Mouse (Mus musculus) MEL (cell line): ENCODE results near the gene Cic. TPM values are rescaled to one million over a fixed set of nuclear protein-coding genes. Genes with fewer than 3 reads are reported as not detected.
A peak's percentile ranks its signal among the peaks of the same experiment; 100 is the strongest.

ENCODE experiments used
- DNase-seq: peaks from one replicate; pipeline ENCODE4 v3.0.0; 2011; ENCODE audit warnings: low read depth, low spot score
- H3K27ac ChIP-seq: 2 replicates; pipeline ENCODE4 v1.5.1; 2012; ENCODE audit warnings: low read depth, mild to moderate bottlenecking, control low read depth, low read length, moderate library complexity; ENCODE audit not compliant: control insufficient read depth
- H3K27me3 ChIP-seq, 2 experiments: fragments of 150-350 bp in 1 of 2; sonication (generic) in 1 of 2; 2 replicates each; pipeline ENCODE4 v1.6.1; 2012; ENCODE audit warnings: low read length in 2 of 2, mild to moderate bottlenecking in 2 of 2, improper control_type of control experiment in 1 of 2, moderate library complexity in 1 of 2; ENCODE audit not compliant: insufficient read depth in 2 of 2, control insufficient read depth in 1 of 2
- H3K36me3 ChIP-seq, 2 experiments: 2 replicates each; pipeline ENCODE4 v1.6.1; 2012 to 2014; ENCODE audit warnings: low read length in 2 of 2, improper control_type of control experiment in 1 of 2, inconsistent platforms in 1 of 2, mild to moderate bottlenecking in 1 of 2; ENCODE audit not compliant: insufficient read depth in 2 of 2, control insufficient read depth in 1 of 2
- H3K4me1 ChIP-seq, 2 experiments: fragments of 150-350 bp in 1 of 2; sonication (generic) in 1 of 2; 2 replicates each; pipeline ENCODE4 v1.6.1; 2012; ENCODE audit warnings: low read length in 2 of 2, improper control_type of control experiment in 1 of 2, mild to moderate bottlenecking in 1 of 2; ENCODE audit not compliant: insufficient read depth in 2 of 2, control insufficient read depth in 1 of 2
- H3K4me3 ChIP-seq, 2 experiments: fragments of 150-350 bp in 1 of 2; sonication (generic) in 1 of 2; 2 replicates each; pipeline ENCODE4 v1.5.1; 2012; ENCODE audit warnings: low read depth in 2 of 2, low read length in 2 of 2, mild to moderate bottlenecking in 2 of 2, moderate library complexity in 2 of 2, control low read depth in 1 of 2, improper control_type of control experiment in 1 of 2; ENCODE audit not compliant: control insufficient read depth in 1 of 2, insufficient read depth in 1 of 2
- H3K79me2 ChIP-seq: 2 replicates; pipeline ENCODE4 v1.6.1; 2012; ENCODE audit warnings: mild to moderate bottlenecking, low read length, moderate library complexity; ENCODE audit not compliant: control insufficient read depth, poor library complexity, insufficient read depth
- H3K9ac ChIP-seq: 2 replicates; pipeline ENCODE4 v1.6.1; 2012; ENCODE audit warnings: low read depth, mild to moderate bottlenecking, control low read depth, low read length, moderate library complexity; ENCODE audit not compliant: control insufficient read depth, poor library complexity, severe bottlenecking
- H3K9me3 ChIP-seq: fragments of 150-350 bp; sonication (generic); replicated peaks from 2 replicates; pipeline ENCODE4 v1.6.1; 2012; ENCODE audit warnings: mild to moderate bottlenecking, low read length, improper control_type of control experiment, moderate library complexity; ENCODE audit not compliant: insufficient read depth
- CHD2 ChIP-seq: IDR thresholded peaks from 2 replicates; pipeline ENCODE4 v1.6.1; 2011; ENCODE audit warnings: low read length, improper control_type of control experiment
- CTCF ChIP-seq, 3 experiments: IDR thresholded peaks in 2 of 3; conservative IDR thresholded peaks in 1 of 3; 2 replicates each; pipeline ENCODE4 v1.5.1; 2011 to 2012; ENCODE audit warnings: low read length in 3 of 3, low read depth in 2 of 3, mild to moderate bottlenecking in 2 of 3, improper control_type of control experiment in 1 of 3, inconsistent platforms in 1 of 3, mixed read lengths in 1 of 3, moderate library complexity in 1 of 3; ENCODE audit not compliant: control insufficient read depth in 1 of 3, insufficient read depth in 1 of 3, poor library complexity in 1 of 3, severe bottlenecking in 1 of 3
- ELF1 ChIP-seq: IDR thresholded peaks from 2 replicates; pipeline ENCODE4 v1.6.1; 2014; ENCODE audit warnings: low read depth, mild to moderate bottlenecking, inconsistent platforms, low read length, improper control_type of control experiment, moderate library complexity
- EP300 ChIP-seq, 2 experiments: IDR thresholded peaks; 2 replicates each; pipeline ENCODE4 v1.6.1; 2011; ENCODE audit warnings: improper control_type of control experiment in 2 of 2, low read length in 2 of 2, low read depth in 1 of 2, mild to moderate bottlenecking in 1 of 2
- ETS1 ChIP-seq: IDR thresholded peaks from 2 replicates; pipeline ENCODE4 v1.6.1; 2012; ENCODE audit warnings: low read depth, mild to moderate bottlenecking, inconsistent platforms, low read length, improper control_type of control experiment, moderate library complexity
- MAX ChIP-seq: IDR thresholded peaks from 2 replicates; pipeline ENCODE4 v1.6.1; 2011; ENCODE audit warnings: low read length, improper control_type of control experiment
- MEF2A ChIP-seq: IDR thresholded peaks from 2 replicates; pipeline ENCODE4 v1.6.1; 2014; ENCODE audit warnings: low read depth, mild to moderate bottlenecking, inconsistent platforms, low read length, improper control_type of control experiment; ENCODE audit not compliant: poor library complexity, insufficient replicate concordance, severe bottlenecking; ENCODE audit errors: extremely low read depth
- MXI1 ChIP-seq: IDR thresholded peaks from 2 replicates; pipeline ENCODE4 v1.6.1; 2011; ENCODE audit warnings: mild to moderate bottlenecking, low read depth, low read length, improper control_type of control experiment
- MYC ChIP-seq: IDR thresholded peaks from 2 replicates; pipeline ENCODE4 v1.6.1; 2011; ENCODE audit warnings: low read depth, mild to moderate bottlenecking, low read length, improper control_type of control experiment, moderate library complexity
- NELFE ChIP-seq: IDR thresholded peaks from 2 replicates; pipeline ENCODE4 v1.6.1; 2011; ENCODE audit warnings: low read depth, low read length, improper control_type of control experiment
- NRF1 ChIP-seq: IDR thresholded peaks from 2 replicates; pipeline ENCODE4 v1.6.1; 2014; ENCODE audit warnings: low read depth, mild to moderate bottlenecking, inconsistent platforms, low read length, improper control_type of control experiment, moderate library complexity; ENCODE audit not compliant: poor library complexity, insufficient read depth, severe bottlenecking
- POLR2AphosphoS5 ChIP-seq: IDR thresholded peaks from 2 replicates; pipeline ENCODE4 v1.6.1; 2012; ENCODE audit warnings: low read depth, borderline replicate concordance, mild to moderate bottlenecking, inconsistent platforms, low read length, moderate library complexity, mixed read lengths
- RAD21 ChIP-seq: IDR thresholded peaks from 2 replicates; pipeline ENCODE4 v1.6.1; 2011; ENCODE audit warnings: mild to moderate bottlenecking, low read depth, low read length, improper control_type of control experiment
- SIN3A ChIP-seq: IDR thresholded peaks from 2 replicates; pipeline ENCODE4 v1.6.1; 2012; ENCODE audit warnings: low read length, improper control_type of control experiment, inconsistent platforms
- SMC3 ChIP-seq: IDR thresholded peaks from 2 replicates; pipeline ENCODE4 v1.6.1; 2011; ENCODE audit warnings: low read depth, low read length, improper control_type of control experiment
- TCF12 ChIP-seq: IDR thresholded peaks from 2 replicates; pipeline ENCODE4 v1.6.1; 2014; ENCODE audit warnings: low read depth, mild to moderate bottlenecking, inconsistent platforms, low read length, improper control_type of control experiment, moderate library complexity
- UBTF ChIP-seq: IDR thresholded peaks from 2 replicates; pipeline ENCODE4 v1.6.1; 2012; ENCODE audit warnings: low read depth, mild to moderate bottlenecking, inconsistent platforms, low read length, improper control_type of control experiment, moderate library complexity, borderline replicate concordance; ENCODE audit not compliant: insufficient read depth
- USF1 ChIP-seq: IDR thresholded peaks from 2 replicates; pipeline ENCODE4 v1.6.1; 2014; ENCODE audit warnings: low read depth, mild to moderate bottlenecking, inconsistent platforms, low read length, improper control_type of control experiment, moderate library complexity
- USF2 ChIP-seq, 2 experiments: IDR thresholded peaks; 2 replicates each; pipeline ENCODE4 v1.6.1; 2011 to 2012; ENCODE audit warnings: improper control_type of control experiment in 2 of 2, low read length in 2 of 2, borderline replicate concordance in 1 of 2, inconsistent platforms in 1 of 2, low read depth in 1 of 2, mild to moderate bottlenecking in 1 of 2; ENCODE audit not compliant: insufficient read depth in 1 of 2
- ZC3H11A ChIP-seq: IDR thresholded peaks from 2 replicates; pipeline ENCODE4 v1.6.1; 2012; ENCODE audit warnings: low read depth, mild to moderate bottlenecking, inconsistent platforms, low read length, improper control_type of control experiment
- ZKSCAN1 ChIP-seq: IDR thresholded peaks from 2 replicates; pipeline ENCODE4 v1.6.1; 2012; ENCODE audit warnings: low read depth, mild to moderate bottlenecking, inconsistent platforms, low read length, improper control_type of control experiment, moderate library complexity
- ZMIZ1 ChIP-seq: IDR thresholded peaks from 2 replicates; pipeline ENCODE4 v1.6.1; 2012; ENCODE audit warnings: low read depth, mild to moderate bottlenecking, inconsistent platforms, low read length, improper control_type of control experiment, moderate library complexity
- polyA plus RNA-seq, 2 experiments: library from polyadenylated mRNA; stranded (reverse) in 1 of 2; unstranded in 1 of 2; fragments of >175 nt in 1 of 2; fragments of >200 nt in 1 of 2; gene quantifications; 2 replicates each; pipeline versions ENCODE4 v1.2.1 to v1.2.4; 2012; ENCODE audit warnings: low replicate concordance in 2 of 2, low read depth in 1 of 2; ENCODE audit not compliant: insufficient read length in 2 of 2, insufficient read depth in 1 of 2, missing spikeins in 1 of 2
- total RNA-seq: library from RNA; depleted of rRNA; stranded (reverse); fragments of 300-350 nt; gene quantifications from 2 replicates; pipeline ENCODE4 v1.2.3, GENCODE M21; 2012

Cic gene
- total and polyA plus RNA-seq, 3 experiments = 56.6 to 157 (median 157) TPM

- Histone ChIP-seq H3K27me3 (no peaks in the 10 kb centered on the region), H3K9me3 (no peaks in the 10 kb centered on the region), H3K36me3 (no peaks in the 10 kb centered on the region), H3K9ac (no peak overlapping the region), H3K79me2 (no peaks in the 10 kb centered on the region; the same call in 1 of the 2 replicates), H3K4me1 (no peaks in the 10 kb centered on the region), H3K4me3 (no peak overlapping the region), H3K27ac (no peak overlapping the region)
- no peak for DNase-seq
- TF ChIP-seq RAD21 (no peak), ZKSCAN1 (no peak), MAX (no peak), NELFE (no peak)
Measured at GRCm38 (mm10) chr7:25326233-25326632, 58.7 kb downstream of the Cic start.

- Histone ChIP-seq H3K27me3 (no peaks in the 10 kb centered on the region), H3K4me1 (no peaks in the 10 kb centered on the region), H3K4me3 (no peak overlapping the region), H3K27ac (no peak overlapping the region), H3K79me2 (no peaks in the 10 kb centered on the region), H3K9me3 (no peaks in the 10 kb centered on the region), H3K9ac (no peak overlapping the region), H3K36me3 (no peaks in the 10 kb centered on the region)
- peak; percentile 78 for DNase-seq
- TF ChIP-seq SMC3 (peak; percentile 82), CTCF (IDR thresholded peaks at IDR 0.05 in 2 of 3, conservative IDR thresholded peaks at IDR 0.05 in 1 of 3; ENCODE audit: control insufficient read depth in 1 of 3, insufficient read depth in 1 of 3, low read depth in 2 of 3, low read length in 3 of 3, poor library complexity in 1 of 3, severe bottlenecking in 1 of 3) (peak; percentile 74 to 93 (median 87)), ZC3H11A (peak; percentile 76), MXI1 (no peak), RAD21 (peak; percentile 80), MAX (no peak), ELF1 (no peak)
Measured at GRCm38 (mm10) chr7:25333596-25334307, 66.2 kb downstream of the Cic start.

- no peak for DNase-seq
- Histone ChIP-seq H3K36me3 (no peaks in the 10 kb centered on the region), H3K9ac (no peak overlapping the region), H3K27ac (no peak overlapping the region), H3K9me3 (no peaks in the 10 kb centered on the region), H3K79me2 (no peaks in the 10 kb centered on the region), H3K4me3 (no peak overlapping the region), H3K27me3 (no peaks in the 10 kb centered on the region), H3K4me1 (no peaks in the 10 kb centered on the region)
- TF ChIP-seq MYC = no peak
- TF ChIP-seq ETS1 = no peak
- no peak for TF ChIP-seq MAX
- no peak for TF ChIP-seq MEF2A
- no peak for TF ChIP-seq USF1
- TF ChIP-seq ELF1 = no peak
- no peak for TF ChIP-seq UBTF
- no peak for TF ChIP-seq CHD2
- no peak for TF ChIP-seq USF2 (IDR thresholded peaks at IDR 0.05; ENCODE audit: borderline replicate concordance in 1 of 2, insufficient read depth in 1 of 2, low read depth in 1 of 2, low read length in 2 of 2)
- TF ChIP-seq RAD21 = no peak
- TF ChIP-seq NRF1 = no peak
- no peak for TF ChIP-seq EP300 (IDR thresholded peaks at IDR 0.05; ENCODE audit: low read depth in 1 of 2, low read length in 2 of 2)
- no peak for TF ChIP-seq POLR2AphosphoS5
- no peak for TF ChIP-seq ZKSCAN1
- no peak for TF ChIP-seq ZMIZ1
- no peak for TF ChIP-seq SIN3A
- TF ChIP-seq TCF12 = no peak
Measured at GRCm38 (mm10) chr7:25334472-25334871, 67.0 kb downstream of the Cic start.
